Mouse (Mus musculus): ENCODE measurements around the gene Slc7a11. TPM values are rescaled to one million over a fixed set of nuclear protein-coding genes. Genes with fewer than 3 reads are reported as not detected.

The Slc7a11 gene
- polyA plus RNA-seq, 1 experiment from 2014 or later: 1.2 TPM

- H3K9ac ChIP-seq (ENCODE audit: low read length): no peak overlapping the region
- DNase-seq (ENCODE audit: low spot score): no peak
- ATAC-seq (ENCODE audit: insufficient read depth, low FRiP score, low TSS enrichment): no peak
- H3K27me3 ChIP-seq (ENCODE audit: control insufficient read depth, insufficient read depth, low read length): no peaks in the 10 kb centered on the region
- H3K9me3 ChIP-seq (ENCODE audit: control insufficient read depth, low read length): no peaks in the 10 kb centered on the region
- H3K4me1 ChIP-seq (ENCODE audit: control insufficient read depth, insufficient read depth, low read length): no peaks in the 10 kb centered on the region
- no peak overlapping the region for H3K4me2 ChIP-seq (ENCODE audit: low read depth)
- WGBS: 94% methylated on average over 8 of the region's 8 CpGs
- no peaks in the 10 kb centered on the region for H3K36me3 ChIP-seq (ENCODE audit: control insufficient read depth, insufficient read depth, low read length)
- H3K27ac ChIP-seq (ENCODE audit: low read depth, low read length): no peak overlapping the region
- H3K4me3 ChIP-seq (ENCODE audit: low read depth, low read length): no peak overlapping the region
Measured at GRCm38 (mm10) chr3:50430811-50431210, 12.6 kb downstream of the Slc7a11 start.

GRCm38 (mm10) chr3:50421480-50422277 lies 21.7 kb downstream of the Slc7a11 start:
- WGBS: 57% methylated on average over 8 of the region's 8 CpGs
- Histone ChIP-seq H3K36me3 (ENCODE audit: control insufficient read depth, insufficient read depth, low read length) (no peaks in the 10 kb centered on the region), H3K4me3 (ENCODE audit: low read depth, low read length) (no peak overlapping the region), H3K9me3 (ENCODE audit: control insufficient read depth, low read length) (no peaks in the 10 kb centered on the region), H3K4me1 (ENCODE audit: control insufficient read depth, insufficient read depth, low read length) (no peaks in the 10 kb centered on the region), H3K4me2 (ENCODE audit: low read depth) (no peak overlapping the region), H3K9ac (ENCODE audit: low read length) (no peak overlapping the region), H3K27me3 (ENCODE audit: control insufficient read depth, insufficient read depth, low read length) (no peaks in the 10 kb centered on the region), H3K27ac (ENCODE audit: low read depth, low read length) (no peak overlapping the region)
- no peak for DNase-seq (ENCODE audit: low spot score)
- ATAC-seq (ENCODE audit: insufficient read depth, low FRiP score, low TSS enrichment): no peak

DNA sequence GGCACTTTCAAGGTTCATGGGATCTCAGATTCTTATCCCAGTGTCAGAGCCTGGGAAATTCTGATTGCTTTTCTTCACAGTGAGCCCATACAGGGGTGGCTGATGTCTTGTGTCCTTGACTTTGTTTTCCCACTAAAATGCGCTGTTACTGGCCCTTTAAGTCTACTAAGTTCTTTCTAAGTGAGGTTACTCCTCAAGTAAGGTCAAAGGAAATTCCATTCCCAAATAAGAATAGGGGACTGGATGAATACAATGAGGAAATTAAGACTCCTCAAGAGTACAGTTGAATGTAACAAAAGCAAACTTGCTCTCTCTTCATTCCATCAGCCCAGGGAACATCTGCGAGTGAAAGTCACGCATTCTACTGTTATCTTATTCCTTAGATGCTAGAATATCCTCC lies 24.3 kb downstream of the Slc7a11 start:
- no peaks in the 10 kb centered on the region for H3K27me3 ChIP-seq (ENCODE audit: control insufficient read depth, insufficient read depth, low read length)
- no peak overlapping the region for H3K9ac ChIP-seq (ENCODE audit: low read length)
- H3K9me3 ChIP-seq (ENCODE audit: control insufficient read depth, low read length): no peaks in the 10 kb centered on the region
- no peaks in the 10 kb centered on the region for H3K4me1 ChIP-seq (ENCODE audit: control insufficient read depth, insufficient read depth, low read length)
- H3K27ac ChIP-seq (ENCODE audit: low read depth, low read length): no peak overlapping the region
- H3K4me2 ChIP-seq (ENCODE audit: low read depth): no peak overlapping the region
- ATAC-seq (ENCODE audit: insufficient read depth, low FRiP score, low TSS enrichment) (no peak), DNase-seq (ENCODE audit: low spot score) (no peak)
- 88% methylated on average over 3 of the region's 3 CpGs for WGBS
- no peaks in the 10 kb centered on the region for H3K36me3 ChIP-seq (ENCODE audit: control insufficient read depth, insufficient read depth, low read length)
- H3K4me3 ChIP-seq (ENCODE audit: low read depth, low read length): no peak overlapping the region

GRCm38 (mm10) chr3:50406771-50407170 lies 36.6 kb downstream of the Slc7a11 start:
- WGBS: 80% methylated on average over 2 of the region's 2 CpGs
- H3K27ac ChIP-seq (ENCODE audit: low read depth, low read length): no peak overlapping the region
- no peak for DNase-seq (ENCODE audit: low spot score)
- no peak overlapping the region for H3K4me2 ChIP-seq (ENCODE audit: low read depth)
- H3K27me3 ChIP-seq (ENCODE audit: control insufficient read depth, insufficient read depth, low read length): no peaks in the 10 kb centered on the region
- H3K4me3 ChIP-seq (ENCODE audit: low read depth, low read length): no peak overlapping the region
- ATAC-seq (ENCODE audit: insufficient read depth, low FRiP score, low TSS enrichment): no peak
- H3K4me1 ChIP-seq (ENCODE audit: control insufficient read depth, insufficient read depth, low read length): no peaks in the 10 kb centered on the region
- H3K9me3 ChIP-seq (ENCODE audit: control insufficient read depth, low read length): no peaks in the 10 kb centered on the region
- no peaks in the 10 kb centered on the region for H3K36me3 ChIP-seq (ENCODE audit: control insufficient read depth, insufficient read depth, low read length)
- no peak overlapping the region for H3K9ac ChIP-seq (ENCODE audit: low read length)

DNA sequence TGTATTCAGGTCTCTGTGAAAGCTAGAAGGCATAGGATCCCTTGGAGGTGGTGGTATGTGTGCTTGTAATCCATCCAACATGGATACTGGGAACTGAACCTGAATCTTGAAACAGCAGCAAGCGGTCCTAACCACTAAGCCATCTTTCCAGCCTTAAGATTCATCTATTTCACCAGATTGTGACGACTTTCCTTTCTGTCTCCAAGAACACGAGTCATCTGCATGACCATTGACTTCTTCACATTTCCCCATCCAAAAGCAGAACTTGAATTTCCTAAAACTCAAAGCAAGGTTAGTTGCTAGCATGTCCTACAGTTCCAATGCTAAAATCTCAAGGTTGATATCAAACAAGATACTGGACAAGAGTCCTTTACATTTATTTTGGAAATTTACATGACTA lies 37.5 kb downstream of the Slc7a11 start:
- no peaks in the 10 kb centered on the region for H3K9me3 ChIP-seq (ENCODE audit: control insufficient read depth, low read length)
- 82% methylated on average over 3 of the region's 3 CpGs for WGBS
- H3K4me1 ChIP-seq (ENCODE audit: control insufficient read depth, insufficient read depth, low read length): no peaks in the 10 kb centered on the region
- no peak overlapping the region for H3K9ac ChIP-seq (ENCODE audit: low read length)
- H3K36me3 ChIP-seq (ENCODE audit: control insufficient read depth, insufficient read depth, low read length): no peaks in the 10 kb centered on the region
- H3K4me3 ChIP-seq (ENCODE audit: low read depth, low read length): no peak overlapping the region
- DNase-seq (ENCODE audit: low spot score) (no peak), ATAC-seq (ENCODE audit: insufficient read depth, low FRiP score, low TSS enrichment) (no peak)
- no peaks in the 10 kb centered on the region for H3K27me3 ChIP-seq (ENCODE audit: control insufficient read depth, insufficient read depth, low read length)
- no peak overlapping the region for H3K27ac ChIP-seq (ENCODE audit: low read depth, low read length)
- no peak overlapping the region for H3K4me2 ChIP-seq (ENCODE audit: low read depth)

- H3K9ac ChIP-seq (ENCODE audit: low read length): no peak overlapping the region
- H3K9me3 ChIP-seq (ENCODE audit: control insufficient read depth, low read length): no peaks in the 10 kb centered on the region
- DNase-seq (ENCODE audit: low spot score) (no peak), ATAC-seq (ENCODE audit: insufficient read depth, low FRiP score, low TSS enrichment) (no peak)
- H3K36me3 ChIP-seq (ENCODE audit: control insufficient read depth, insufficient read depth, low read length): no peaks in the 10 kb centered on the region
- H3K4me3 ChIP-seq (ENCODE audit: low read depth, low read length): no peak overlapping the region
- no peak overlapping the region for H3K27ac ChIP-seq (ENCODE audit: low read depth, low read length)
- no peaks in the 10 kb centered on the region for H3K27me3 ChIP-seq (ENCODE audit: control insufficient read depth, insufficient read depth, low read length)
- H3K4me1 ChIP-seq (ENCODE audit: control insufficient read depth, insufficient read depth, low read length): 0 out of 2 replicates have a peak, but pooled peaks cover 3% of the 10 kb centered on the region
- H3K4me2 ChIP-seq (ENCODE audit: low read depth): no peak overlapping the region
- WGBS: 88% methylated on average over 6 of the region's 6 CpGs
Measured at GRCm38 (mm10) chr3:50388786-50389185, 54.6 kb downstream of the Slc7a11 start.

DNA sequence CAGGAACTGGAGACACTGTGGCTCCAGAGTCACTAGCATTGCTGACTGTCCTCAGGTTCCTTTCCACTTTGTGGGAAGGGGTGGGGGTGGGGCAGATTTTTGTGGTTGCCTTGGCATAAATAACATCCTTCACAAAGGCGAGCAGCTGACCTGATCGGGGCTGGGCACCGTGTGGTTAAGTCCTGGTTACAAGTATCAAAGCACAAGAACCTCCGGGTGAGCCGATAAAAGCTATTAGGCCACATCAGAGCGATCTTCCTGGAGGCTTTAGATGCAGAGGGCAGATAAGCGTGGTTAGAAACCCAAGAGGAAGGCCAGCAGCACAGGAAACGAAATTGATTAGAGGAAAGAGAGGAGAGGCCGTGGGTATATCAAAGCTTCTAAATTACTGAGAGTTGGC lies 55.1 kb downstream of the Slc7a11 start:
- DNase-seq (ENCODE audit: low spot score): no peak
- Histone ChIP-seq H3K27me3 (ENCODE audit: control insufficient read depth, insufficient read depth, low read length) (no peaks in the 10 kb centered on the region), H3K27ac (ENCODE audit: low read depth, low read length) (no peak overlapping the region), H3K4me2 (ENCODE audit: low read depth) (no peak overlapping the region), H3K4me1 (ENCODE audit: control insufficient read depth, insufficient read depth, low read length) (0 out of 2 replicates have a peak, but pooled peaks cover 3% of the 10 kb centered on the region), H3K9me3 (ENCODE audit: control insufficient read depth, low read length) (no peaks in the 10 kb centered on the region), H3K36me3 (ENCODE audit: control insufficient read depth, insufficient read depth, low read length) (no peaks in the 10 kb centered on the region), H3K4me3 (ENCODE audit: low read depth, low read length) (no peak overlapping the region), H3K9ac (ENCODE audit: low read length) (no peak overlapping the region)
- no peak for ATAC-seq (ENCODE audit: insufficient read depth, low FRiP score, low TSS enrichment)
- WGBS: 75% methylated on average over 9 of the region's 9 CpGs

- Histone ChIP-seq H3K9ac (ENCODE audit: low read length) (no peak overlapping the region), H3K4me1 (ENCODE audit: control insufficient read depth, insufficient read depth, low read length) (peaks cover 5% of the 10 kb centered on the region; the same call in 1 of the 2 replicates), H3K4me2 (ENCODE audit: low read depth) (no peak overlapping the region), H3K27ac (ENCODE audit: low read depth, low read length) (no peak overlapping the region), H3K4me3 (ENCODE audit: low read depth, low read length) (no peak overlapping the region), H3K9me3 (ENCODE audit: control insufficient read depth, low read length) (no peaks in the 10 kb centered on the region), H3K27me3 (ENCODE audit: control insufficient read depth, insufficient read depth, low read length) (no peaks in the 10 kb centered on the region), H3K36me3 (ENCODE audit: control insufficient read depth, insufficient read depth, low read length) (no peaks in the 10 kb centered on the region)
- DNase-seq (ENCODE audit: low spot score) (no peak), ATAC-seq (ENCODE audit: insufficient read depth, low FRiP score, low TSS enrichment) (no peak)
- 54% methylated on average over 3 of the region's 4 CpGs for WGBS
Measured at GRCm38 (mm10) chr3:50387280-50387679, 56.1 kb downstream of the Slc7a11 start.

DNA sequence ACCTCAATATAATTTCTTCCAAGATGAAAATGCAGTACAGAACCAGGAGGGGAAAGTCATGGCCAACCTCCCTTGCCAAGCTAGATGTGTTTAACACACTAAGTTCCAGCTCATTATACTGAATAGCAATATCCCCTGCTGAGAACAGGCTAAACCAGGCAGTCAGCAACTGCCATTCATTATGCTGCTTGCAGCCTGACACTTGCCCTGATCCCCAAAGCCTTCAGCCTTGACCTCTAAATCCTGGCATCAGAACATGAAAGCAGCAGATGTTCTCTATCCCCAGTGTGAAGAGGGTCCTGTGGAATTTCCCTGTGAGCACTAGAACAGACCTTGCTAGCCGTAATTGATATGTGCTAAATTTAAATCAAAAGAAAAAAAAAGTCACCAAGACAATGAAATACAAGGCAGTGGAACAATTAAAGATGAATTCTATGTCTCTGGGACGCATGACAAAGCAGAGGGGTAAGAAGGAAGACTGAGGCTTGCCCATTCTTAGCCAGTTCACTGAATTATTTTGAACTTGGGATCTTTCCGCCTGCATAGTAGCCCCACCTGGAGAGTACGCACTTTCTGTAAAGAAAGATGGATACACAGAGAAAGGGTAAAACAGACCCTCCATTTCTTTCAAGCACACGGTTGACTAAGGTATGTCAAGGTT lies 56.7 kb downstream of the Slc7a11 start:
- Histone ChIP-seq H3K27ac (ENCODE audit: low read depth, low read length) (no peak overlapping the region), H3K4me2 (ENCODE audit: low read depth) (no peak overlapping the region), H3K4me1 (ENCODE audit: control insufficient read depth, insufficient read depth, low read length) (peaks cover 5% of the 10 kb centered on the region; the same call in 1 of the 2 replicates), H3K9me3 (ENCODE audit: control insufficient read depth, low read length) (no peaks in the 10 kb centered on the region), H3K27me3 (ENCODE audit: control insufficient read depth, insufficient read depth, low read length) (no peaks in the 10 kb centered on the region), H3K4me3 (ENCODE audit: low read depth, low read length) (no peak overlapping the region), H3K9ac (ENCODE audit: low read length) (no peak overlapping the region), H3K36me3 (ENCODE audit: control insufficient read depth, insufficient read depth, low read length) (no peaks in the 10 kb centered on the region)
- 51% methylated on average over 5 of the region's 5 CpGs for WGBS
- ATAC-seq (ENCODE audit: insufficient read depth, low FRiP score, low TSS enrichment): no peak
- peak; percentile 21 for DNase-seq (ENCODE audit: low spot score)
